Mouse (Mus musculus): ENCODE measurements at regions not wholly inside any gene's neighbourhood (a gene's known extent, or its start where the extent isn't known, plus 50 kb on each side); places are given as distances from the start of the nearest gene placed in this dataset.
A peak's percentile ranks its signal among the peaks of the same experiment; 100 is the strongest.

DNA sequence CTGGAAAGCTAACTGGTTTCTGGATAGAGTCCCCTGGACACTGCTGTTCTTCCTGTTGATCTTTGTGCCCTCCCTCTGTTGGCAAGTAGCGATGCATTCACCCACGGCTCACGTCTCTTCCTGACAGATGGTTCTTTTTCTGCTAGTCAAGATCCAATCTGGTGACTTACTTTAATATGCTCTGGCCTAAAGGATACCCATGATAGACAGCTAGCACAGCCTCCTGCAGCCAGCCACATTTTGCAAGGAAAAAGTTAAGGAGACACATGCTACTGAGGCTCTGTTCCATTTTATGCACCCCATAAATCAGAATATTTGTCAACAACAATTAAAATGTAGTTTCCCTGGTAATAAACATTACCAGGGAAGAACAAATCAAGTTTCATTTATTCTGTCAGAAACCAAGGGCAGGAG is 410.3 kb upstream of the Tmpo start:
- no peak for DNase-seq (ENCODE audit: inconsistent age in 2 of 2, low spot score in 1 of 2)

DNA sequence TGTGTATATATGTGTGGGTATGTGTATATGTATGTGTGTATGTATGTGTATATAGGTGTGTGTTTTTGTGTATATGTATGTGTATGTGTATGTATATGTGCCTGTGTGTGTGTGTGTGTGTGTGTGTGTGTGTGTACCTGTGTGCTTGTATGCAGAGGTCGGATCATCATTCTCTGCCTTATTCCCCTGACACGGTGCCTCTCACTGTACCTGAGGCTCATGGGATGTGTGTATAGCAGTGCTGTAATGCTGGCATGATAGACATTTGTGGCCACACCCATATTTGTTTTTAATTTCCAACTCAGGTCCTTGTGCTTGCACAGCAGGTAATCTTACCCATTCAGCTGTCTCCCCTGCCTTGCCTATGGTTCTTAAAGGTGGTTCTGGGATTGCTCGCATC is 402.1 kb upstream of the Tmpo start:
- DNase-seq (ENCODE audit: inconsistent age in 2 of 2, low spot score in 1 of 2), result no peak

DNA sequence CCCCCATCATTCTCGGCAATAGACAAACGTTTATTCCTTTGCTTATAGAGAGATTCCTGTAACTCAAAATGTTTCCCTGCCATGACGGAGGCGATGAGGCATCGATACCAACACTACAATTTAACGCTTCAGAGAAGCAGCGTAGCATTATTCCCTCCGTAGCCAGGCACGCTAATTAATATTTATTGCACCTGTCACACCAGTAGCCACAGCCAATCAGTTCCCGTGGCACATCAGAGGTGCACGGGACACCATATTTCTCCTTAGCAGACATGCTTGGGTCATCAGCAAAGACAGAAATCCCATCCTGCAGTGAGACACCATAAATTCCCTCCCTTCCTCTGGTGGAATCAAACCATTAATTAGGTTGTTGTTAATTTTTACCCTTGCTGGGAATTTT is 399.8 kb upstream of the Tmpo start:
- DNase-seq (ENCODE audit: inconsistent age in 2 of 2, low spot score in 1 of 2), result no peak

DNA sequence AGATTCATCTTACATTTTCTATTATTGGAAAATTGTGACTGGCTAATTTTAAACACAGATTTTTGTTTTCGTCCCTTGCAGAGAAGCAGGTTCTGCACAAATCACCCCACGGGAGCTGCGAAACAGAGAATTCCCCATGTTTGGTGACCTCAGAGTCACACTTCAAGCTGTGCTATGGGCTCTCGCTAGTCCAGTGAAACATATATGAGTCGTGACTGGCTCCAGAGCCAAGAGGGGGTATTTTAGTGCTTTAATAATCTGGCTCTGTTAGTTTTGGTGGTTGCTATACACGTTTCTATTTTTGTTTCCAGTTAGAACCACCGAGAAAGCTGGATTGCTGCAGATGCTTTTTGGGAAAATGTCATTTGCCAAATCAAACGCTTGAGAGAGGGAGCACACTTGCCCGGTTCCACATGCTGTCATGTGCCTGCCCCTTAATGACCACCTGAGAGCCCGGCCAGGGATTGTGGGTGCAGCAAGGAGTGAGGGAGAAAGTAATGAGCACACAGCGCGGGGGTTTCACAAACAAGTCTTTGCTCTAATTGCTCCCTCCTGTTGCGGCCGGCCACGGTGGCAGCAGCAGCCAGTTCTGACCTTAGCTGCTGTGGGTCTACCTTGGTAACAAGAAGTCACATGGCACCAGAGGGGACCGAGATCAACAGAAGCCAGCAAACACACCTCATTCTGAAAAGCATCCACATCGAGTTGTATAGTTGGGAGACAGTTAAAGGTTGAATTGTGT is 394.4 kb upstream of the Tmpo start:
- DNase-seq (ENCODE audit: inconsistent age in 2 of 2, low spot score in 1 of 2), result no peak

DNA sequence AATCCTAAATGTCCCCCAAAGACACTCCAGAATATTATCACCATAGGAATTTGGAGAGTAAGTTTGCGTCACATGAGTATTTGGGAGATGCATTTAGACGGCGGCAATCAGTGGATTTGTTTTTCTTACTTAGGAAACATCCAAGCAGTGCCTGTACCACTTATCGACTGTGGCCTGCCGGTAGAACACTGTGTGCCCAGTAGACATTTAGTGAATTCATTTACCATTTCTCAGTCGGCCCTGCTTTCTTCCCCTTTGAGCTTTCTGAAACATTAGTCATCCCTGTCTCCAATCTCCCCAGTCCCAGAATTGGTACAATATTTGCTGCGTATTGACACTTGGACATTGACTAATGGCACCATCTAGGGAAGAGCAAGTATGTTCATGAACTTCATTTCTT is 391.7 kb upstream of the Tmpo start:
- no peak for DNase-seq (ENCODE audit: inconsistent age in 2 of 2, low spot score in 1 of 2)

DNA sequence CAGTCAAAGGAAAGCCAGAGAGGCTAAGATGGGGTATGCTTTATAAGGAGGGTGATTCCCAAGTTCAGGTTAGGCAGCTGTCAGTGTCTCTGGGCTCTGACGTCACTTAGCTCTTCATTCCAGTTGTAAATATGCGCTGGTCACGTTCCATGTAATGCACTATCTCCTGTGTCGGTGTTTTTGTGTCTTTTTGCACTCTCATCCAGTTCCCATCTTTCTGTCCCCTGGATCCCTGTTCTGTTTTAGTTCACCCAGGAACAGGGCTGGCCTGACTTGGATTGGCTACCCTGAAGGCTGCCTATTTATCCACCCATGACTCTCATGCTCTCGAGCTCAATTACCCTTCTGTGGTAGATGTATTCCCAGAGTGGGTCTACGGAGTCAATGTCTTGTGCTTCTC is 387.9 kb upstream of the Tmpo start:
- DNase-seq (ENCODE audit: inconsistent age in 2 of 2, low spot score in 1 of 2), result no peak

DNA sequence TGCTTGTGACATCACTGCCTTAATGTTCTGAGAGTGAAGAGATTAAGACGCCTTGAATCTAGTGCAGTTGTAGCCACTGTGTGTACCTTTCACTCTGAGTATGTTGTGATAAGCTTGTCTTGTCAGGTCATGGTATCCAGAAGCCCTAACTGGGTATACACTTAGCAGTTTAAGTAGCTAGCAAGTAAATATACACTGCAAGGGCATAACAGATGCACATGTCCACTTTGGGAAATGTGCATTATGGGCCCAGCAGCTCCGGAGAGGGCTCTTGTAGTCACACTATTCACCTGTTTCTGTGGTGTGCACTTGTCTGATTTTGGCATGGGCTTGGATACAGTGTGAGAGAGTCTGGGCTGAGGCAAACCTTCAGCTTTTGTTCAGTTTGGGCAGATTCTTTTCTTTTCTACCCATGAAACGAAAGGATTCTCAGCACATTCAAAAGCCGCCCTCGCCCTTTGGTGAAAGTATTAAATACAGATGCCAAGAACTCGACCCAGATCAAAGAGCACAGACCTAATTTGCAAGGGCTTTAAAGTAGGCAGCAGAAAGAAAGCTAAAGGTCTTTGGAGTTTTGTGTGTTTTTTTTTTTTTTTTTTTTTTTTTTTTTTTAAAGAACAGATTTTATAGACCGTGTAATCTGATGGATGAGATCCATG is 385.1 kb upstream of the Tmpo start:
- DNase-seq (ENCODE audit: inconsistent age in 2 of 2, low spot score in 1 of 2), result peak in 1 of 2 experiments; percentile 18

DNA sequence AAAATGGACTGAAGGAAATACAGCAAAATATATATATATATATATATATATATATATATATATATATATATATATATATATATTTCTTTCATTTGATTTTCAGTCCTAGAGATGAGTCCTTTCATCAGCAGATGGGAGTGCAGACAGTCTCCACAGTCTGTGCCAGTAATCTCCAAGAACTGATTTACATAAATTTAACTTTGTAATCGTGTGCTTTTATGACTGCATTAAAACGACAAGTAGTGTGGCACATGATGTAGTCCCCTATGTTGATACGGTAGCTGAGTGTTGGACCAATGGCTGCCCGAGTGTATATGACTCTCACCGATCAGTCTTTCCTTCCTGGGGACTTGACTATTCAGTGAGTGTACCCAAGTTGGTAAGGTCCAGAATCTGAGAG is 378.2 kb upstream of the Tmpo start:
- DNase-seq (ENCODE audit: inconsistent age in 2 of 2, low spot score in 1 of 2), result no peak

DNA sequence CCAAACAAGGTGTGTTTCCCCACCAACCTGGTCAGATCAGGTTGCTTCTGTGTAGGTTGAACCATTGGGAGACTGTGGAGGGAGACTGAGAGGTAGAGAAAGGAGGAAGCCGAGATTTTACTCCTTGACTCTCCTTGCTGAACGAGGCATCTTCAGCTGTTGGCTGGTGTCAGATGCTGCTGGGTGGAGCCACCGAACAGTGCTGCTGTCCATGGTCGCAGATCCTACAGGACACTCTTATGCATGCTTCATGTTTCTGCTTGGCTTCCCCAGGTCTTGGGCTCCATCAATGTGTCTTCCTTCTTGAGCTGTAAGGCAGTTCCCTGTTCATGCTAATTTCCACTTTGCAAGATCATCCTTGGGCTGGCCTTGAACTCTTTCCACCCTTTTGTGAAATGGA is 367.0 kb upstream of the Tmpo start:
- DNase-seq (ENCODE audit: inconsistent age in 2 of 2, low spot score in 1 of 2), result peak in 1 of 2 experiments; percentile 21

DNA sequence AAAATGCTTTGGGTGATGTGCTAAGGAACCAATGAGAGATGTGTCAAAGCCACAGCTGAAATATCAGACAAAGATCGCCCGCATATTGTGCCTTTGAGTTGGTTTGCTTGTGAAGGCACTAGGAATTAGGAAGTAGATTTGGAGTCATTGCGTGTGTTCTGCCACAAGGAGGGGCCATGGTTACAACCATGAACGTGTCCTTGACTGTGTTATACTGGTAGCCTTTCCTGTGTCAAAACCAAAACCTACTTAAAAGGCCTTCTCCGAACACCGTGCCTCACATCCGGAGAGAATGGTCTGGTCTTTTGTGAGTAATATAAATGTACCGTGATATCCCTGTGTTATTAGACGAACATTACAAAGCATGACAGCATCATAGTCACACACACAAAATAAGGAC is 365.0 kb upstream of the Tmpo start:
- peak; percentile 19 to 66 for DNase-seq (ENCODE audit: inconsistent age in 2 of 2, low spot score in 1 of 2)

DNA sequence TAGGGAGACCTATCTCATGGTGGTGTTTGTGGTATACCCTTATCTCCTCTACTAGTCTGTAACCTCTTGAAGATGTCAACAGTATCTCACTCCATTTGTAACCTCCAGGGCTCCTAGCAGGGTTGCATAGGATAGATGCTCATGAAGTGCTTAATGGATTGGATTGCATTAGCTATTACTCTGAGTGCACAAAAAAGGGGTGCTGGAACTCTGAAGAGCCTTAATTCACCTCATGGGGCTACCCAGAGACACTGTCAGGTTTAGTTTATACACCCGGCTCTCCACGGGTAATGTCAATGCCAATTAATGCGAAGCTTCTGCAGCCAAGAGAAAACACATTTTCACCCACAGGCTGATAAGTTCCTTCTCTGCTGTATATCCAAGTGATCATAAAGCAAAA is 364.3 kb upstream of the Tmpo start:
- no peak for DNase-seq (ENCODE audit: inconsistent age in 2 of 2, low spot score in 1 of 2)

DNA sequence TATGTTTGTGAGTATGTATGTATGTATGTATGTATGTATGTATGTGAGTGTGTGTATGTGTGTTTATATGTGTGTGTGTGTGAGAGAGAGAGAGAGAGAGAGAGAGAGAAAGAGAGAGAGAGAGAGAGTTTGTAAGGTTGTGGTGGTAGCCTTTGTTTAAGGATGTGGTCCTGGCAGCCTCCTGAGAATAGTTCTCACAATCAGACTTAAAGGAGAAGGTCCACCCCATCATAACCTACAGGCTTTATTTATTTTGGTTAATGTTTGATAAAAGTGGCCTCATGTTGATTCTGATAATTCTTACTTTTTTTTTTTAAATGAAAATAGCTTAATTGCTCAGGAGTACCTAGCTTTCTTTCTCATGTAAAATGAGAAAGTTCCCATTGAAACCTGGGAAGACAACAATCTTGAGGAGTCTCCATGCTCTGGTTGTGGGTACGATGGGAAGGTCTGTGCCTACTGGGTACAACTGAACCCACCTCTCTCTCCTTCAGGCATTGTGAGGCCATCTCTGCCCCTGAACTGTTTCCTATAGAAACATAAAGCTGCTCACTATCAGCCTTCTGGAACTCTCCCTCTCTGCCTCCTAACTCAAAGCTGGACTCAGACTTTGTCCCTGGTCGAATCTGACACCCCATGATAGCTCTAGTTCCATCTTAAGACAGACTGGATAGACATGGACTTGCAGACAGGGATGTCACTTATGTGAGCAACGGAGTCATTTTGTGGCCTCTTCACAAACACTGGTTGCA is 362.2 kb upstream of the Tmpo start:
- no peak for DNase-seq (ENCODE audit: inconsistent age in 2 of 2, low spot score in 1 of 2)

DNA sequence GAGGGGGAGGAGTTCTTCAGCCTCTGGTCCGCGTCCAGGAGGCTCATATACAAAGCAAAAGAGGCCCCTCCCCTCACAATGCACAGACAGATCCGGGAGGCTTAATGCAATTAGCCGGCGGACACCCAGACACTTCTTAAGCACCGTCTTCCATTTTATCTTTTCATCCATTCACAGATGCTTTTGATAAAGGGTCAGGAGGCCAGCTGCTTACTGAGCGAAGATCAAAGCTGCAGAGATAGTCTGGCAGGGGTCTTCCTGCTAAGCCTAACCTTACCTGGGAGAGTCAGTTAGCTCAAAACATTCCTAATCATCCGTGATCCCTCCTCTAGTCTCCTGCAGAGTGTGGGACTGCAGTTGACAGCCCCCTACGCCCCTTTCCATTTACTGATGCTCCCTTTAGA is 361.1 kb upstream of the Tmpo start:
- no peak for DNase-seq (ENCODE audit: inconsistent age in 2 of 2, low spot score in 1 of 2)

DNA sequence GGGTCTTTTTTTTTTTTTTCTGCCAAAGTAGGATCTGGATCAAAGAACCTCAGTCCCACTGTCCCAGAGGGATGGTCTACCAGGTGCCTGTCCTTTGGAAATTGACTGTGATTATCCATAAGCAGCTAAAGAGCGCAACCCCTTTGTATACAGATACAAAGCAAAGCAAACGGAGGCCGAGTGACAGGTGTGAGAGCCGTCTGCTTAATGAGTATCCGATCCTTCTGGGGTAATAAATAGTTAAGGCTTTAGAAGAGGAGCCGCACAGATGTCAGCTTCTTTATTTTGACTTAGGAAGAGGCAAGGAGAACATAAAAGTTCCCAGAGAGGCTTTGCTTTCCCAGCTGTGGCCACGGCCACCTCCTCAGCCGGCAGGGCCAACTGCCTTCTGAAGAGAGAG is 356.1 kb upstream of the Tmpo start:
- DNase-seq (ENCODE audit: inconsistent age in 2 of 2, low spot score in 1 of 2), result no peak

DNA sequence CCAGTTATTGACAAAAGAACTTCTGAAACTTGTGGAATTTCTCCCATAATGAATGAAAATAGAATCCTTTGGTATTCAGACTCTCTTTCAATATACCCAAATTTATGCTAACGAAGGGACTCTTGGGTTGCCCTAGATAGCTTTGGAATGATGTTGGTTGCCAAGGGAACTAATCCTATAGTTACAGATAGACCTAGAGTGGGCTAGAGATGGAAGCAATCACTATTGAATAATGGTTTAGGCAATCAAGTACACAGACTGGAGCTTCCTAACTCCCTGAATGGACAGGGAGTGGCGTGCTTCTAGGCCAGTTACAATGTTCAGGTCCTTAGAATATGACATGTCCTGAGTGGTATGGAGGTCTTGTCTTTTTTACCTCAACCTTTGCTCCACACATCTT is 354.3 kb upstream of the Tmpo start:
- DNase-seq (ENCODE audit: inconsistent age in 2 of 2, low spot score in 1 of 2), result no peak

DNA sequence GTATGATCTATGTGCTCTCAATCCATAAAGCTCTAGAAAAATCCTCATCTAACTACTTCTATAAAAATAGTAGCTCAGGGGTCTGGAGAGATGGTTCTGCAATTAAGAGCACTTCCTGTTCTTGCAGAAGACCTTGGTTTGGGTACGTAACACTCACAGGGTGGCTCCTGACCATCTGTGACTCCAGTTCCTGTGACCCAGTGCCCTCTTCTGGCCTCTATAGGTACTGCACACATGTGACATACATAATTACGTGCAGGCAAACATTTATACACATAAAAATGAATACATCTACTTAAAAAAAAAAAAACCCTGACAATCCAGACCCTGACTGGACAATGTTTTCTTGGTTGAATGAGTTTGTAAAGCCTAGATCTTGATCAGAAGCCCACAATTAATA is 347.2 kb upstream of the Tmpo start:
- DNase-seq (ENCODE audit: inconsistent age in 2 of 2, low spot score in 1 of 2), result no peak

DNA sequence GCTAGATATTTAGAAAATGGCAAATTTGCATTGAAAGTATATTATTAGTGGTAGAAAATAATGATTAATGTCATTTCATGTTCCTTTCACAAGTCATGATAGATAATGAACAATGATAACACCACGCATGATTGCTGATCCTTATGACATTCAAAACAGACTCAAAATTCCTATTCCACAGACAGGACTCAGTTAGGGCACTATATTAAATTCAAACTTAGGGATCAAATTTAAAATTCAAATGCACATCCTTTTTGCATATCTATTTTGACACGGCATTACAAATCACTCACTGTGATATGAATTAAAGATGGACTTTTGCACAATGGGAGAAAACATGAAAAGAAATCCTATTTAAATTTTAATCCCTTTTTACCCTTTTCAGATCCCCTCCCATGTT is 340.1 kb upstream of the Tmpo start:
- no peak for DNase-seq (ENCODE audit: inconsistent age in 2 of 2, low spot score in 1 of 2)

DNA sequence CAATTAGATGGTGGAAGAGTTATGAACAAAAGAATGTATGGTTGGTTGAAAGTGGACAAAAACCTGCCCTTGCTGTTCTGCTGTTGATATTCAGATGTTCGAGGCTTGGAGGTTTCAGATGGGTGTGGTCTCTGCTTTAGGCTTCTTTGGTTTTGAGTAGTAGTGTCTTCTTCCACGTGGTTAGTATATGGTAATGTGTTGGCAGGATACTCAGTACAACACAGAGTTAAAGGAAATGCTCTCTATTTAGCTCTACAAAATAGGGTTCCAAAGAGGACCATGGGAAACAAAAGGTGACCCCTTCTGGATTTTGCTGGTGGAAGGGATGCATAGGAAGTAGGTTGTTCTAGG is 333.9 kb upstream of the Tmpo start:
- DNase-seq (ENCODE audit: inconsistent age in 2 of 2, low spot score in 1 of 2), result no peak

DNA sequence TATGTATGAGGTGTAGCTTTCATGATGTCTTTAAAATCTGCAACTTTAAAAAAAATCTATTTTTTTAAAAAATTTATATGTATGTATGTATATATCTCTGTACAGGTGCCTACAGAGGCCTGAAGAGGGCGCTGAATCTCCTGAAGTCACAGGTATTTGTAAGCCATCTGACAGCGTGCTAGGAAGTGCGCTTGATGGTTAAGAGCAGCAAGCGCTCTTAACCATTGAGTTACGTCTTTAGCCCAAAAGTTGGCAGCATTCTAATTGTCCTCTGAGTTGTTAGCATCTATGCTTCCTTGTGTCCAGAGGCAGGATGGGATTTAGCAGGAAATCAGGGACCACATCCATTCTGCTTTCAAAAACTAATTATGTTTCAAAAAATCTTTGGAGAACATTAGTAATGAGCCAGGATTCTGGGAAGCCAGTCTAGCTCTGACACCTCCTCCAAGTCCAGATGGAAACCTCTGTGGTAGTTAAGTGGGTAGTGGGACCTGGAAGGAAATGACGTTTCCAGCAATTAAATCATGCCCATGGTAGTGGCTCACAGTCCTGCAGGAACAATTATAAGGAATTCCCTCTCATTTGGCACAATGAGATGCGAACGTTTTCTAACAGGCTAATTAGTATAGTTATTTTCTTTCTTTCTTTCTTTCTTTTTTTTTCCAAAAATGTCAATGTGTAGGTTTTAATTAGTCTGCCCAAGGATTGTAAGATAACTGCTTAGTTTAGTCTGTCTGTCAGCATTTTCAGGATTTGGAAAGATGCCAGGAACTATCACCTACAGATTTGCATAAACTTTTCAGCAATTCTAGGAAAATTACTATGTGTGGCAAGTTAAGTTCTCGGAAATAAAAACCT is 333.3 kb upstream of the Tmpo start:
- DNase-seq (ENCODE audit: inconsistent age in 2 of 2, low spot score in 1 of 2), result no peak

DNA sequence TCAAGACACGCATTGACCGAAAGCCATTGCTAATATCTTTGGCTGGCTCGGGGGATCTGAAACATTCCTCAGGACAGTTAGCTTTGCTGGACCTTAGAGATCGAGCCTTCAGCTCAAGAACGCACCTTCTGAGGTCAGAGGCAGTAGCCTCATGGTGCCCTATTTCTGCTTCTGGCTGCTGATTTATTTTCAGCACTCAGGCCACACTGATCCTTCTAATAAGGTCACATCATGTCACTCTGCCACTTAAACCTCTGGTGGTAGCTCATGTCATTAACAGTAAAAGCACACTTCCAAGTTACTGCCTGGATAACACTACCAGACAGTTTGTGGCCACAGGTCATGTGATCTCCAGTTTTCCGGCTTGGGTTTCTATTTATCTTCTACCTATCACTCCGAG is 325.9 kb upstream of the Tmpo start:
- no peak for DNase-seq (ENCODE audit: inconsistent age in 2 of 2, low spot score in 1 of 2)

DNA sequence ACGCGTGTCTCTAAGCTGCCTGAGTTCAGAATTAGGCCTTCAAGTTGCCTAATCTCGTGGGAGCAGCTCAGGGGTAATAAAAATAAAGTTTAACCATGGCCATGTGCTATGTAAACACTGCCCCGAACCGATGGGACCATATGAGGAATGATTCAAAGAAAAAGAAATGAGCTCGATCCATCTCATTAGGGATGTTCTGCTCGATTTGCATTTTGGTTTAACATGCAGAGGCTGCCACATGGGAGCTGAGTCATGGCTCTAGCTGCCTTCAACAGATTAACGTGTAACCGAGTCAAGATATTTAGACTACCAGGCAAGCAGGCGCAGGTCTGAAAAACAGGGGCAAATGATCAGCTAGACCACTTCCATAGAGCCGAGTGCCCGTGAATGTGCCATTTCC is 323.8 kb upstream of the Tmpo start:
- no peak for DNase-seq (ENCODE audit: inconsistent age in 2 of 2, low spot score in 1 of 2)

Measured in adrenal gland, adult (tissue).